Mouse (Mus musculus) cortical plate, adult 2 months (tissue): ENCODE results near the gene Rtn4.
"Not testable (repeated sequence)": the region's sequence is repeated elsewhere in the genome, so short reads cannot be mapped to it uniquely, and the experiment has no call there.

Source experiments
- CTCF ChIP-seq: fragments of 200-500 bp; IDR thresholded peaks from 2 replicates; pipeline ENCODE4 v1.5.1; 2011; ENCODE audit warnings: mild to moderate bottlenecking, control low read depth, low read length; ENCODE audit not compliant: insufficient read depth; ENCODE audit errors: extremely low read depth
- POLR2A ChIP-seq: fragments of 200-500 bp; IDR thresholded peaks from 2 replicates; pipeline ENCODE4 v1.6.1; 2011; ENCODE audit warnings: mild to moderate bottlenecking, low read length, control low read depth; ENCODE audit not compliant: insufficient read depth; ENCODE audit errors: extremely low read depth

DNA sequence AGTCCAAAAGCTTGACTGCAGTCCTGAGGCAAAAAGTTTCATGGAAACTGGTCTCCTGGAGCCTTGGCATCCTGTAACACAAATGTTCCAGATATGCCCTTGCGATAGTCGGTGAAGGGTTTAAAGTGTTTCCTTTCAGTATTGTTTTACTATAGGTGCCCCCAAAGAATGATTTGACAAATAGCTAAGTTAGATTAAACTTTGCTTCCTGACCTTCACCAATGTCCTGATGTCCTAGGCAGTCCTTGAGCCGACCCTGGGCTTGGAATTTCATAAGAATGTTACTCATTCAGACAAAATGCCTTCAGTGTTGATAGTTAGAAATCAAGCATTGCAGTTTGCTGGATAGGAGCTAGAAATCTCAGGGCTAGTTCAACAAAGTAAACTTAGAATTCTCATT is 37.4 kb upstream of the Rtn4 start:
- TF ChIP-seq CTCF, POLR2A: not testable (repeated sequence)
